Mouse (Mus musculus): ENCODE results near the gene Gtf2f1.

Gene Gtf2f1

GRCm38 (mm10) chr17:57001228-57001627 lies 9.9 kb downstream of the Gtf2f1 start:
- DNase-seq, result no peak

GRCm38 (mm10) chr17:56999968-57000609 lies 11.0 kb downstream of the Gtf2f1 start, which contains the start of gene Pspn:
Gene Pspn (minus strand): TSS chr17:57000018.
- no peak for DNase-seq

- no peak for DNase-seq
Observed at GRCm38 (mm10) chr17:56999414-56999813, 11.7 kb downstream of the Gtf2f1 start.

- peak; percentile 98 for DNase-seq
Observed at GRCm38 (mm10) chr17:56997029-56997667, 13.9 kb downstream of the Gtf2f1 start, which contains the start of gene Alkbh7. Gene Alkbh7 (plus strand): TSS chr17:56997339.

GRCm38 (mm10) chr17:56996506-56996905 lies 14.6 kb downstream of the Gtf2f1 start:
- DNase-seq, result no peak

GRCm38 (mm10) chr17:56995046-56995445 lies 16.0 kb downstream of the Gtf2f1 start:
- DNase-seq, result no peak

- DNase-seq, result no peak
Observed at GRCm38 (mm10) chr17:56990966-56991365, 20.1 kb downstream of the Gtf2f1 start.

- DNase-seq, result peak; percentile 96
Observed at GRCm38 (mm10) chr17:56990115-56990746, 20.9 kb downstream of the Gtf2f1 start, which contains the start of gene Clpp. Gene Clpp (plus strand): TSS chr17:56990305.

GRCm38 (mm10) chr17:56989467-56990114 lies 21.5 kb downstream of the Gtf2f1 start:
- peak; percentile 89 for DNase-seq

- no peak for DNase-seq
Observed at GRCm38 (mm10) chr17:56988921-56989430, 22.1 kb downstream of the Gtf2f1 start.

- no peak for DNase-seq
Observed at GRCm38 (mm10) chr17:56988441-56988840, 22.6 kb downstream of the Gtf2f1 start.

- no peak for DNase-seq
Observed at GRCm38 (mm10) chr17:56986105-56986805, 24.8 kb downstream of the Gtf2f1 start.

- no peak for DNase-seq
Observed at GRCm38 (mm10) chr17:56985656-56986055, 25.4 kb downstream of the Gtf2f1 start.

- DNase-seq, result no peak
Observed at GRCm38 (mm10) chr17:56984886-56985285, 26.2 kb downstream of the Gtf2f1 start.

- DNase-seq, result no peak
Observed at GRCm38 (mm10) chr17:56982013-56982412, 29.1 kb downstream of the Gtf2f1 start, which contains the start of gene Acer1. Gene Acer1 (minus strand): TSS chr17:56982126.

- no peak for DNase-seq
Observed at GRCm38 (mm10) chr17:56981049-56981448, 30.0 kb downstream of the Gtf2f1 start.

- DNase-seq, result no peak
Observed at GRCm38 (mm10) chr17:56979524-56979923, 31.6 kb downstream of the Gtf2f1 start.

- no peak for DNase-seq
Observed at GRCm38 (mm10) chr17:56976531-56977390, 34.3 kb downstream of the Gtf2f1 start.

- no peak for DNase-seq
Observed at GRCm38 (mm10) chr17:56975391-56975790, 35.7 kb downstream of the Gtf2f1 start.

- DNase-seq, result no peak
Observed at GRCm38 (mm10) chr17:56974708-56975240, 36.3 kb downstream of the Gtf2f1 start.
